Mouse (Mus musculus) neural tube, embryonic 15.5 days (tissue): ENCODE measurements around the gene Rap1b. TPM values are rescaled to one million over a fixed set of nuclear protein-coding genes. Genes with fewer than 3 reads are reported as not detected.

Experiments
- ATAC-seq: fragments of 200-750 bp; cut with Nextera tagmentation; 2 replicates; pipeline ENCODE4 v1.8.0; 2017; ENCODE audit warnings: mild to moderate bottlenecking, moderate TSS enrichment, moderate library complexity; ENCODE audit not compliant: low FRiP score
- H3K27ac ChIP-seq: fragments of 300-500 bp; sonication (generic); replicated peaks from 2 replicates; pipeline ENCODE4 v1.5.1; 2015; ENCODE audit warnings: mild to moderate bottlenecking, inconsistent platforms
- H3K27me3 ChIP-seq: fragments of 300-500 bp; sonication (generic); replicated peaks from 2 replicates; pipeline ENCODE4 v1.6.1; 2015; ENCODE audit warnings: inconsistent platforms
- H3K36me3 ChIP-seq: fragments of 300-500 bp; sonication (generic); 2 replicates; pipeline ENCODE4 v1.6.1; 2015; ENCODE audit warnings: inconsistent platforms
- H3K4me1 ChIP-seq: fragments of 300-500 bp; sonication (generic); 2 replicates; pipeline ENCODE4 v1.6.1; 2015; ENCODE audit warnings: inconsistent platforms
- H3K4me2 ChIP-seq: fragments of 300-500 bp; sonication (generic); 2 replicates; pipeline ENCODE4 v1.6.1; 2015; ENCODE audit warnings: inconsistent platforms, mild to moderate bottlenecking, moderate library complexity
- H3K4me3 ChIP-seq: fragments of 300-500 bp; sonication (generic); replicated peaks from 2 replicates; pipeline ENCODE4 v1.5.1; 2015; ENCODE audit warnings: mild to moderate bottlenecking, inconsistent platforms
- H3K9ac ChIP-seq: fragments of 300-500 bp; sonication (generic); replicated peaks from 2 replicates; pipeline ENCODE4 v1.6.1; 2015; ENCODE audit warnings: mild to moderate bottlenecking, inconsistent platforms
- H3K9me3 ChIP-seq: fragments of 300-500 bp; sonication (generic); replicated peaks from 2 replicates; pipeline ENCODE4 v1.6.1; 2016; ENCODE audit warnings: inconsistent platforms
- WGBS: fragments of 180-500 bp; shearing (Covaris S2); methylation state at CpG from one replicate; pipeline ENCODE4 v1.1.7; 2015; ENCODE audit warnings: mixed read lengths; 5-methylcytosine and 5-hydroxymethylcytosine counted together
- polyA plus RNA-seq: library from polyadenylated mRNA; unstranded; fragments of >200 nt; fragmentation: Nextera tagmentation; extraction: Ambion mirVana; gene quantifications from 2 replicates; pipeline ENCODE4 v1.2.1, GENCODE M21; 2015

The Rap1b gene
- polyA plus RNA-seq, 1 experiment from 2014 or later = 165 TPM

DNA sequence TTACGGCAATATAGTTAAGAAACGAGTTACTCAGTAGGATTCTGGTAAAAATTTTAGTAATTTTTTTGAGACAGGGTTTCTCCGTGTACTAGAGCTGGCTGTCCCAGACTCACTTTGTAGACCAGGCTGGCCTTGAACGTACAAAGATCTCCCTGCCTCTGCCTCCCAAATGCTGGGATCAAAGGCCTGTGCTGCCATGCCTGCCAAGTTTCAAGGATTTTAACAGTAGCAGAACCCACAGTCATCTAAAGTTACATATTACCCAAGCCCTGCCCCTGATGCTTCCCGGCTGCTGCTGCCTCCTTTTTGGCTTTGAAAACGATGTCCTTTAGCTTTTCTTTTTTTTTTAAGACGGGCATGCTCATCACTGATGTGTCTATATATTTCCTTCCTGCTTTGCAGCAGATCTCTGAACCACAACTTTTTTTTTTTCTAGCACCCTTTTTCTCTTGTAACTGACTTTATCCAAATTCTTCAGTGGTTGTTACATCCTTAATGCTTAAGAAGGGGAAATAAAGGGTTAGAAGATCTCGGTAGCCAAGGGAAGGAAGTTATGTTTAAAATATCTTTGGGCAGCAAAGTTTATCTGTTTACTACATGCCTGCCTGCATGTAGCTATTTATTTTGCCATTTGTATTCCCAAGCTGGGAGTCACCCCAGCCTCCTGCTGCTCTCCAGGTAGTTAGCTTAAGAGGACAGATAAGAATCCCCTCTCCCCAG lies 10.3 kb upstream of the Rap1b start:
- H3K27ac ChIP-seq = no peak overlapping the region
- H3K9me3 ChIP-seq = no peaks in the 10 kb centered on the region
- no peaks in the 10 kb centered on the region for H3K36me3 ChIP-seq
- H3K4me3 ChIP-seq = no peak overlapping the region
- WGBS = 83% methylated on average over 8 of the region's 8 CpGs
- H3K4me2 ChIP-seq = no peak overlapping the region
- H3K4me1 ChIP-seq = 0 out of 2 replicates have a peak, but pooled peaks cover 9% of the 10 kb centered on the region
- H3K9ac ChIP-seq = no peak overlapping the region
- ATAC-seq = no peak
- H3K27me3 ChIP-seq = no peaks in the 10 kb centered on the region

GRCm38 (mm10) chr10:117852648-117853192 lies 6.9 kb upstream of the Rap1b start:
- no peak for ATAC-seq
- WGBS = 89% methylated on average over 10 of the region's 10 CpGs
- Histone ChIP-seq H3K4me3 (no peak overlapping the region), H3K9me3 (no peaks in the 10 kb centered on the region), H3K27ac (no peak overlapping the region), H3K36me3 (no peaks in the 10 kb centered on the region), H3K4me1 (0 out of 2 replicates have a peak, but pooled peaks cover 9% of the 10 kb centered on the region), H3K27me3 (no peaks in the 10 kb centered on the region), H3K9ac (no peak overlapping the region), H3K4me2 (no peak overlapping the region)

DNA sequence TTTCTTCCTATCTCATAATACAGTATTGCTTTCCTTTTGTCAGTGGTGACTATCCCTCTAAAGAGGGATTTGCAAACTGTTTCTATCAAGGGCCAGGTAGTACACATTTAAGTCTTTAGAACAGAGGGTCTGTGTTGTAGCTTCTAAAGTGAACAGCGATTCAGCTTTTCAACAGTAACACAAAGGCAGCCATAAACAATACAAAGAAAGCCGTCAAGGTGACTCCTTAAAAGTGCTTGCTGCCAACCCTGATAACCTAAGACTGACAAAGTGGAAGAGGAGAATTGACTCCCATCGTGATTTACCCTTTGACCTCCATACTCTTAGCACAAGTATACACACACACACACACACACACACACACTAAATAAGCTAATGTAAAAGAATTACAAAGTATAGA lies 3.1 kb upstream of the Rap1b start:
- no peak overlapping the region for H3K9ac ChIP-seq
- no peak overlapping the region for H3K4me2 ChIP-seq
- H3K9me3 ChIP-seq = no peaks in the 10 kb centered on the region
- H3K27ac ChIP-seq = no peak overlapping the region
- WGBS = 32% methylated on average over 3 of the region's 3 CpGs
- no peak overlapping the region for H3K4me3 ChIP-seq
- ATAC-seq = no peak
- H3K36me3 ChIP-seq = no peaks in the 10 kb centered on the region
- H3K27me3 ChIP-seq = no peaks in the 10 kb centered on the region
- H3K4me1 ChIP-seq = peaks cover 23% of the 10 kb centered on the region

DNA sequence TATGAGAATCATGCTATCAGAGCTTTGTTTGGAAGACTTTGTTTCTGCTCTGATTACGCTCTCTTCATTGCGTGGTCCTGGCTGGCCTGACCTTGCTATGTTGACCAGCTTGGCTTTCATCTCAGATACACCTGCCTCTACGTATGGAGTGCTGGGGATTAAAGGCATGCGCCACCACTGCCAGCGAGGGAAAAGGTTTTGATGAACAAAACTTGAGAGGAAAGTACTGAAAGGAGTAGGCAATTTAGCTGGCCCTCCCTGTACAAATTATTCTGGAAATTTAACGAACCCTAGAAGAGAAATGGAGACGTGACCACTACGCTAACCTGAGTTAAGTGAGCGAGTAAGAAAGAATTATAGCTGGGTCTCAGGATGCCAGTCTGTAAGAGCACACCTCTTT lies 961 bp upstream of the Rap1b start:
- Histone ChIP-seq H3K9ac (peak overlapping the region; percentile 79; the same call in 1 of the 2 replicates), H3K36me3 (no peaks in the 10 kb centered on the region), H3K9me3 (no peaks in the 10 kb centered on the region), H3K4me3 (peak overlapping the region; percentile 88), H3K27ac (peak overlapping the region; percentile 97), H3K4me1 (peaks cover 32% of the 10 kb centered on the region), H3K4me2 (peak overlapping the region; percentile 71), H3K27me3 (no peaks in the 10 kb centered on the region)
- 51% methylated on average over 9 of the region's 9 CpGs for WGBS
- no peak for ATAC-seq

- ATAC-seq = peak; percentile 90
- peak overlapping the region; percentile 79 for H3K9ac ChIP-seq
- WGBS = under 1% methylated on average over 21 of the region's 21 CpGs
- H3K36me3 ChIP-seq = no peaks in the 10 kb centered on the region
- no peaks in the 10 kb centered on the region for H3K9me3 ChIP-seq
- H3K4me2 ChIP-seq = peak overlapping the region; percentile 71
- H3K27ac ChIP-seq = peak overlapping the region; percentile 97
- H3K4me1 ChIP-seq = peaks cover 26% of the 10 kb centered on the region
- no peaks in the 10 kb centered on the region for H3K27me3 ChIP-seq
- peak overlapping the region; percentile 88 for H3K4me3 ChIP-seq
Measured at GRCm38 (mm10) chr10:117846260-117846632, 411 bp upstream of the Rap1b start.

DNA sequence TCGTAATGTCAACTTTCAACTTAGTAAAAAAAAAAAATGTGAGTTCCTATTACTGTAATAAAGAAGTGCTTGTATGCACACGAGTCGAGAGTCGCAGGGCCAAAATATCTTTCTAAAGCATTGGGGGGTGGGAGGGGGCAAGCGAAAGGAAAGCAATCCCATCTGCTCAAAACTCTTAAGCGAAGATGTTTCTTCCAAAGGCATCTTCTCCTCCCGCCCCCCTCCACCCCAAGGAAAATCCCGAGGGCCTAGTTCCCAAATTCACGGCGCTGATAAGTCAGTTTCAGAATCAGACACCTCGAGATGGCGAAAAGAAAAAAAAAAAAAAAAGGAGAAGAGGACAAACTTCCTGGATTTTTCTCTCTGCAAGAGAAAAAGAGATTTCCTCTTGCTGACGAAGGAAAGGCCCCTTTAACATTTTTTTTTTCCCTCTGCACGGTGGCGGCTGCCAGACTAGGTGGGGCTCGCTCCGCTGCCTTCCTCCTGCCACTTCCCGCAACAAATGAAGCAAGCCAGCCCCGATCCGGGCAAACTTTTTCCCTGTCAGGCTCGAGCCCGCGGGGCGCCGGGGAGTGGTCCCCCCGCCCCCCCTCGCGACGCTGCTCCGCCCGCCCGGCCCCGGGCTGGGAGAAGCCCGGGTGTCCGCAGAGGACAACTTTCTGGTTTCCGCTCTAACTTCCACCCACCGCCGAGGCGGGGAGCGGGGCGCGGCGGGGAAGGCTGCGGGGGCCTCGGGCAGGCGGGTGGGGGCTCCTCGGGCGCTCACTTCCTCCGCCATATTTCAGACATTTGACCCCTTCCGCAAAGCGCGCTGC lies 846 bp downstream of the Rap1b start:
- peak overlapping the region; percentile 88 for H3K4me3 ChIP-seq
- no peaks in the 10 kb centered on the region for H3K27me3 ChIP-seq
- no peaks in the 10 kb centered on the region for H3K9me3 ChIP-seq
- peak overlapping the region; percentile 96 for H3K9ac ChIP-seq
- H3K27ac ChIP-seq = peak overlapping the region; percentile 97
- H3K4me1 ChIP-seq = peaks cover 25% of the 10 kb centered on the region
- peak overlapping the region; percentile 71 for H3K4me2 ChIP-seq
- no peaks in the 10 kb centered on the region for H3K36me3 ChIP-seq
- peak; percentile 45 for ATAC-seq
- under 1% methylated on average over 48 of the region's 52 CpGs for WGBS

- Histone ChIP-seq H3K4me1 (peaks cover 25% of the 10 kb centered on the region), H3K27ac (no peak overlapping the region), H3K9ac (peak overlapping the region; percentile 96; the same call in 1 of the 2 replicates), H3K27me3 (no peaks in the 10 kb centered on the region), H3K36me3 (no peaks in the 10 kb centered on the region), H3K4me2 (peak overlapping the region; percentile 71), H3K4me3 (peak overlapping the region; percentile 88), H3K9me3 (no peaks in the 10 kb centered on the region)
- WGBS = 15% methylated on average over 5 of the region's 5 CpGs
- ATAC-seq = no peak
Measured at GRCm38 (mm10) chr10:117844279-117844678, 1.6 kb downstream of the Rap1b start.

GRCm38 (mm10) chr10:117843690-117844089 lies 2.1 kb downstream of the Rap1b start:
- no peak overlapping the region for H3K4me3 ChIP-seq
- no peak overlapping the region for H3K9ac ChIP-seq

GRCm38 (mm10) chr10:117841765-117842164 lies 4.1 kb downstream of the Rap1b start:
- ATAC-seq = no peak
- no peak overlapping the region for H3K4me2 ChIP-seq
- H3K27me3 ChIP-seq = no peaks in the 10 kb centered on the region
- 96% methylated on average over 1 of the region's 1 CpGs for WGBS
- no peaks in the 10 kb centered on the region for H3K9me3 ChIP-seq
- peaks cover 18% of the 10 kb centered on the region for H3K4me1 ChIP-seq
- no peak overlapping the region for H3K4me3 ChIP-seq
- H3K9ac ChIP-seq = no peak overlapping the region
- no peaks in the 10 kb centered on the region for H3K36me3 ChIP-seq
- H3K27ac ChIP-seq = no peak overlapping the region

More at GRCm38 (mm10) chr10:117843690-117844089, 2.1 kb downstream of the Rap1b start:
- Histone ChIP-seq H3K4me1 (peaks cover 25% of the 10 kb centered on the region), H3K27me3 (no peaks in the 10 kb centered on the region), H3K4me2 (peak overlapping the region; percentile 71), H3K27ac (no peak overlapping the region), H3K9me3 (no peaks in the 10 kb centered on the region), H3K36me3 (no peaks in the 10 kb centered on the region)
- WGBS = 79% methylated on average over 5 of the region's 5 CpGs
- no peak for ATAC-seq

GRCm38 (mm10) chr10:117840431-117840995 lies 5.3 kb downstream of the Rap1b start:
- Histone ChIP-seq H3K4me2 (no peak overlapping the region), H3K36me3 (no peaks in the 10 kb centered on the region), H3K27ac (no peak overlapping the region), H3K27me3 (no peaks in the 10 kb centered on the region), H3K4me1 (peaks cover 19% of the 10 kb centered on the region), H3K4me3 (no peak overlapping the region), H3K9me3 (no peaks in the 10 kb centered on the region), H3K9ac (no peak overlapping the region)
- WGBS = 91% methylated on average over 5 of the region's 5 CpGs
- no peak for ATAC-seq

GRCm38 (mm10) chr10:117839737-117840136 lies 6.1 kb downstream of the Rap1b start:
- Histone ChIP-seq H3K27ac (no peak overlapping the region), H3K36me3 (no peaks in the 10 kb centered on the region), H3K9ac (no peak overlapping the region), H3K4me2 (no peak overlapping the region), H3K9me3 (no peaks in the 10 kb centered on the region), H3K4me3 (no peak overlapping the region), H3K27me3 (no peaks in the 10 kb centered on the region), H3K4me1 (peaks cover 22% of the 10 kb centered on the region)
- ATAC-seq = no peak
- 96% methylated on average over 3 of the region's 3 CpGs for WGBS
